Mouse (Mus musculus) heart, postnatal 0 days (tissue): ENCODE data around the gene Rps2.

Source experiments
- CTCF ChIP-seq: IDR thresholded peaks from 2 replicates; pipeline ENCODE4 v1.5.1; 2016; ENCODE audit warnings: antibody characterized with exemption, control low read depth, low read depth
- EP300 ChIP-seq: IDR thresholded peaks from 2 replicates; pipeline ENCODE4 v1.6.1; 2016; ENCODE audit warnings: antibody characterized with exemption, low read depth

GRCm38 (mm10) chr17:24727618-24728017 lies 9.7 kb downstream of the Rps2 start, which contains the start of gene Rpl3l:
- TF ChIP-seq CTCF (no peak), EP300 (no peak)
